Mouse (Mus musculus) CD4-positive naive resting alpha-beta T cell, adult 76 days (primary cell): ENCODE measurements around the gene Slfnl1. TPM values are rescaled to one million over a fixed set of nuclear protein-coding genes. Genes with fewer than 3 reads are reported as not detected.

Experiments used
- total RNA-seq: library from RNA; stranded (reverse); gene quantifications from one replicate; pipeline ENCODE4 v1.2.4, GENCODE M21; 2023

The Slfnl1 gene
- total RNA-seq: 0.41 TPM

GRCm38 (mm10) chr4:120531986-120532385, at the start of gene Slfnl1:
Gene Slfnl1, plus strand, starts transcription at chr4:120532231.

GRCm38 (mm10) chr4:120569486-120570437, 37.7 kb downstream of the Slfnl1 start, which contains the start of gene Ctps:
Gene Ctps, minus strand, starts transcription at chr4:120570276.

Other genes starting within 250 kb of the Slfnl1 start
- gene Foxo6, start 244.9 kb upstream of the Slfnl1 start, total RNA-seq: not detected
- 41.4 TPM for gene Scmh1, start 127.0 kb upstream of the Slfnl1 start, total RNA-seq
- 17.3 TPM for gene Ctps, start 38.0 kb downstream of the Slfnl1 start, total RNA-seq
- gene Gm8439, start 56.5 kb downstream of the Slfnl1 start, total RNA-seq: not detected
- gene Cited4, start 134.3 kb downstream of the Slfnl1 start, total RNA-seq: 0.47 TPM
- gene Kcnq4, start 216.4 kb downstream of the Slfnl1 start, total RNA-seq: not detected